Mouse (Mus musculus): ENCODE results near the gene Epb41l3. TPM values are rescaled to one million over a fixed set of nuclear protein-coding genes. Genes with fewer than 3 reads are reported as not detected.

Gene Epb41l3
- 174 and 213 TPM in 2 replicates for polyA plus RNA-seq (2015; fragmentation: Nextera tagmentation; extraction: Ambion mirVana)

DNA sequence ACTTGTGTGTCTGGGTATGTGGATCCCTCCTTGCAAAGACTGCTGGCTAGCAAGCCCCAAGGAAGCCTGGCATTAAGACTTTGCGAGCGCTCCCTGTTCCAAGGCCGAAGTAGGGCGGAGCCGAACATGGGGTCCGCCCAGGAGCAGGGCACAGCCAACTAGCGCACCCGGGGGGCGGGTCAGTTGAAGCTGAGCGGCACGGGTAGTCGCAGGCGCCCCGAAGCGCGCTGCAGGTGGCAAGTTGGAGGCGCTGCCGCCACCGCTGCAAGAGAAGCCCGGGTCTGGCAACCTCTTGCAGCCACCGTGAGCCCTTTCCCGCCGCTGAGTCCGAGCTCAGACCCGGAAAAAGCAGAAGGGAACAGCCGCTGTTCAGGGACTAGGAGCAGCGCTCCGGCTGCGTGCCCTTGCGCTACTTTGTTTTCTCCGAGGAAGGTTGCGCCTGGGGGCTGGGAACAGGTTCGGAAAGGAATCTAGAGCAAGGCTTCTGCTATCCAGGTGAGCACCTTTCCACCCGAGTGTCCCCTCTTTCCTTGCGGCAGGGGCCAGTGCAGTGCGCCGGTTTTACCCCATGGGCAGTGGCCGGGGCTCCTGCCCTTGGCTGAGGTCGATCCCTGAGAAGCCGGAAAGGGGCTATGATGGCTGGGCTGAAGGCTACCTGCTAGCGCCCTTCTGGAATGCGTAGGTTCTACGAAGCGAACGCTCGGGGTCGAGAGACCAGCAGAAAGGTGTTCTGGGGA lies at the start of gene Epb41l3:
Epb41l3 (plus strand) TSS at position 183 of the 737 bp plus-strand sequence.
- peak; percentile 82 for ATAC-seq
- Histone ChIP-seq H3K27ac (ENCODE audit: low read depth, low read length) (peak within 1 kb of the TSS; percentile 91), H3K9me3 (ENCODE audit: control insufficient read depth) (no peaks in the 10 kb centered on the region), H3K4me2 (replicated peaks; ENCODE audit: low read depth) (peak within 1 kb of the TSS; percentile 72), H3K9ac (ENCODE audit: low read depth, low read length) (peak within 1 kb of the TSS; percentile 83), H3K27me3 (replicated peaks; ENCODE audit: control insufficient read depth, insufficient read depth, low read length) (no peaks in the 10 kb centered on the region), H3K4me3 (ENCODE audit: low read depth, low read length) (peak within 1 kb of the TSS; percentile 68), H3K36me3 (ENCODE audit: control insufficient read depth, insufficient read depth) (no peaks in the 10 kb centered on the region), H3K4me1 (replicated peaks; ENCODE audit: control insufficient read depth, insufficient read depth, low read length) (no peaks in the 10 kb centered on the region; the same call in 1 of the 2 replicates)
- WGBS, result under 1% methylated on average over 47 of the region's 47 CpGs
- peak; percentile 44; the same call in 1 of the 2 replicates for TF ChIP-seq CTCF (IDR thresholded peaks at IDR 0.05; ENCODE audit: low read depth)

DNA sequence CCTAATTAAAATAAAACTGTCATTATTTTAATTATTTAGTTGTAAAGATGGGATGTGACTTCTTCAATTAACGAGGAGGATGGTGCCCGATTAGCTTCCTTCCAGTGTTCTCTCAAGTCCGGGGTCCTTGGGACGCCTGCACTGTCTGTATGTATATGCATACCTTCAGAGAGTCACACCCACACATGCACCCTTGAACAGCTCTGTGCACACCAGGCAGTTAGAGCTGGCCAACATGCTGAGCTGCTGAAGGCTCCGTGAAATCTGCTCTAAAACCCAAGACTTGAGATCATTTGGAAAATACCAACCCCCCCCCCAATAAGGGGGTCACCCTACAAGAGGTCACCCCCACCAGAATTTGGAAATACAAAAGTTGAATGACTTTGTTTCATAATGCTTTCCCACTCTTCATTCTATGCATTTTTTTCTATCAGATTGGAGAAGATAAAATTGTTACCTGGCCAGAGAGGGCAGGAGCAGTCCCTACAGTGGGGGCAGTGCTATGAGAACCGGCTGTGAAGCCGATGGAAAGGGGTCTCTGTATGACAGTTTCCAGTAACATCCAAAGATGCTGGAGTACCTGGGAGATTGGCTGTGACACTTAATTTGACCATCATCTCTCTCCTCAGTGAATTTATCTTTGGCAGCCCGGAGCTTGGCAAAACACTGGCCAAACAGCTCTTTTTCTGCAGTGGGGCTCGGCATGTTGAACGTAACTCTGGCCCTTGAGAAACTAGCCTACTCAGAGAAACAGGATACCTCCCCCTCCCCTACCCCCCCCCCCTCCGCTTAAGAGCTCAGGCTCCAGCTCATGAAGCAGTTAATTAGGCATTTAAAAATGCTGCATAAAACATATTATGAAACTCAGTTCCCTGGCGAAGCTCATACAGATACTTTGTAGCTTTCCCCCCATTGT lies 36.5 kb upstream of the Epb41l3 start:
- Histone ChIP-seq H3K27me3 (replicated peaks; ENCODE audit: control insufficient read depth, insufficient read depth, low read length) (no peaks in the 10 kb centered on the region), H3K4me3 (ENCODE audit: low read depth, low read length) (no peak overlapping the region), H3K9me3 (ENCODE audit: control insufficient read depth) (no peaks in the 10 kb centered on the region), H3K4me2 (replicated peaks; ENCODE audit: low read depth) (no peak overlapping the region), H3K4me1 (replicated peaks; ENCODE audit: control insufficient read depth, insufficient read depth, low read length) (no peaks in the 10 kb centered on the region), H3K9ac (ENCODE audit: low read depth, low read length) (no peak overlapping the region), H3K27ac (ENCODE audit: low read depth, low read length) (no peak overlapping the region), H3K36me3 (ENCODE audit: control insufficient read depth, insufficient read depth) (no peaks in the 10 kb centered on the region)
- ATAC-seq, result no peak
- 73% methylated on average over 12 of the region's 12 CpGs for WGBS
- no peak for TF ChIP-seq CTCF (IDR thresholded peaks at IDR 0.05; ENCODE audit: low read depth)

DNA sequence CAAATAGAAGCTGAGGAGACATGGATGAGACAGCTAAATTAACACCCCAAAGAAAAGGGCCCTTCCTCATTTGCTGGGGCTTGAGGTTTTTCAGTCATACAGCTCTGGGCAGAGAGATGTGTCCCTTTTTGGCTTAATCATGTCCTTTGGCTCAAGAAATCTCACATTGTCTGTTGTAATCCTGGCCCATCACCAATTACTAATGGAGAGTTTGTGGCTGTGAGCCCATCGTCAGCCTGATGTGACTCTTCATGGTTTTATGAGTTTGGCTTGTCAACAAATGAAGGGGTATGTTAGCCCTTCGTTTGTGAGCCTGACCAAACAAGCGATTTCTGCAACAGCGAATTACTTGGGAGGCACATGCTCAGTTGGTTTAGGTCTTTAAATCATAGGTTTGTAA lies 34.0 kb upstream of the Epb41l3 start:
- Histone ChIP-seq H3K9ac (ENCODE audit: low read depth, low read length) (no peak overlapping the region), H3K4me3 (ENCODE audit: low read depth, low read length) (no peak overlapping the region), H3K27me3 (replicated peaks; ENCODE audit: control insufficient read depth, insufficient read depth, low read length) (no peaks in the 10 kb centered on the region), H3K4me1 (replicated peaks; ENCODE audit: control insufficient read depth, insufficient read depth, low read length) (no peaks in the 10 kb centered on the region), H3K4me2 (replicated peaks; ENCODE audit: low read depth) (no peak overlapping the region), H3K27ac (ENCODE audit: low read depth, low read length) (no peak overlapping the region), H3K36me3 (ENCODE audit: control insufficient read depth, insufficient read depth) (no peaks in the 10 kb centered on the region), H3K9me3 (ENCODE audit: control insufficient read depth) (0 out of 2 replicates have a peak, but pooled peaks cover 4% of the 10 kb centered on the region)
- no peak for TF ChIP-seq CTCF (IDR thresholded peaks at IDR 0.05; ENCODE audit: low read depth)
- 32% methylated on average over 4 of the region's 4 CpGs for WGBS
- no peak for ATAC-seq

DNA sequence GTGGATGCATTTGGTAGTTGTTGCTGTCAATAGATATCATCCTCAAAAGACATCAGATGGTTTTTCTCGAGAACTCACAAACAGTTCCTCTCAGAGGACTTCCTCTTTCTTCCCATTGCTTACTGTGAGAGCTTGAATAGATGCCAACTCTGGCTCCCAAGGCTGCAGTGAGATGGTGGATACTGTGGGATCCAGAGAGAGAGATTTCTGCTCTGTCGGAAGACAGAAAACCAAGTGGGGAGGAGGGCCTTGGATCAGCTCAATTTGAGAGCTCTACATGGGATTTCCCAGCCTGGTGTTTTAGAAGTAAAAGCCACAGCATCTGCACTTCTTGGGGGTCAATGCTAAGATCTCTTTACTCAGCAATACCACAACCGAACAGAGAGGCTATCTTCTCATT lies 26.7 kb upstream of the Epb41l3 start:
- H3K4me2 ChIP-seq (replicated peaks; ENCODE audit: low read depth), result no peak overlapping the region
- no peak overlapping the region for H3K9ac ChIP-seq (ENCODE audit: low read depth, low read length)
- H3K9me3 ChIP-seq (ENCODE audit: control insufficient read depth), result 0 out of 2 replicates have a peak, but pooled peaks cover 4% of the 10 kb centered on the region
- no peaks in the 10 kb centered on the region for H3K4me1 ChIP-seq (replicated peaks; ENCODE audit: control insufficient read depth, insufficient read depth, low read length)
- no peaks in the 10 kb centered on the region for H3K36me3 ChIP-seq (ENCODE audit: control insufficient read depth, insufficient read depth)
- H3K27me3 ChIP-seq (replicated peaks; ENCODE audit: control insufficient read depth, insufficient read depth, low read length), result no peaks in the 10 kb centered on the region
- H3K27ac ChIP-seq (ENCODE audit: low read depth, low read length), result no peak overlapping the region
- ATAC-seq, result no peak
- no peak overlapping the region for H3K4me3 ChIP-seq (ENCODE audit: low read depth, low read length)
- TF ChIP-seq CTCF (IDR thresholded peaks at IDR 0.05; ENCODE audit: low read depth), result no peak
- 69% methylated on average over 3 of the region's 3 CpGs for whole genome bisulfite sequencing

DNA sequence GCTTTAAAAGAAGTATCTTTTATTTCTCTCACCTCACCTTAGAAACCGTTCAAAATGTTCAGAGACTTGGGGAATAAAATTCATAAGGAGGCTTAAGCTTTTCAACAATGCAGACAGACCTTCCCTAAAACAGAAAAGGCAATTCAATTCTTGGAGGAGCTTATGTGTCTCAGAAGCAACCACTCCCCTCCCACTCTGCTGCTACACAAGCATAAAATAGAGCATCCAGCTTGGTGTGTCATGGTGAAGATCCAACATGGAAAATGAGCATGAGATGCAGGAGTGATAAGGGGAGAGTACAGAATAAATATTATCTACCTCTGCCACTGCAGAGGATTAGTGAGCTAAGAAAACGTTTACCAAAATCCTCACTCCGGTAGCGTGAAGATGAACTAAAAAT lies 21.5 kb upstream of the Epb41l3 start:
- no peaks in the 10 kb centered on the region for H3K27me3 ChIP-seq (replicated peaks; ENCODE audit: control insufficient read depth, insufficient read depth, low read length)
- H3K4me2 ChIP-seq (replicated peaks; ENCODE audit: low read depth), result no peak overlapping the region
- no peaks in the 10 kb centered on the region for H3K36me3 ChIP-seq (ENCODE audit: control insufficient read depth, insufficient read depth)
- ATAC-seq, result no peak
- TF ChIP-seq CTCF (IDR thresholded peaks at IDR 0.05; ENCODE audit: low read depth), result no peak
- no peaks in the 10 kb centered on the region for H3K9me3 ChIP-seq (ENCODE audit: control insufficient read depth)
- H3K4me1 ChIP-seq (replicated peaks; ENCODE audit: control insufficient read depth, insufficient read depth, low read length), result no peaks in the 10 kb centered on the region
- H3K4me3 ChIP-seq (ENCODE audit: low read depth, low read length), result no peak overlapping the region
- 60% methylated on average over 4 of the region's 4 CpGs for WGBS
- H3K9ac ChIP-seq (ENCODE audit: low read depth, low read length), result no peak overlapping the region
- H3K27ac ChIP-seq (ENCODE audit: low read depth, low read length), result no peak overlapping the region

DNA sequence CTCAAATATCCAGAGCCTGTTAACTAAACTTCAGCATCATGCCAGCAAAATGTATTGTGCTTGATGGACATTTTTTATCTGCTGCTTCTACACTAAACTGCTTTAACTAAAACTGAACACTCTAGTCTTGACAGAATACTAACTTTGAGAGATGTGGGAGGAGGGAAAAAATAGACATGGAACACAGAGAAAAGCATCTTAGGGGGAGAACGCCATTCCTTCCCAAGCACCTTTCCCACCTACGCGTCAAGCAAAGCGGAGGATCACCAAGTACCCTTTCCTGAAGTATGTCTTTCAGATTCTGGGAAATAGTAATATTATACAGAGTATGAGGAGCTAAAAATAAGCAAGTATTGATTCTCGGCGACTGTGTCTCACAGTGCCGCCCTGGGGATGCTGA lies 15.7 kb upstream of the Epb41l3 start:
- no peak for ATAC-seq
- no peaks in the 10 kb centered on the region for H3K36me3 ChIP-seq (ENCODE audit: control insufficient read depth, insufficient read depth)
- H3K4me1 ChIP-seq (replicated peaks; ENCODE audit: control insufficient read depth, insufficient read depth, low read length), result peaks cover 6% of the 10 kb centered on the region; the same call in 1 of the 2 replicates
- no peak overlapping the region for H3K9ac ChIP-seq (ENCODE audit: low read depth, low read length)
- H3K27me3 ChIP-seq (replicated peaks; ENCODE audit: control insufficient read depth, insufficient read depth, low read length), result no peaks in the 10 kb centered on the region
- no peaks in the 10 kb centered on the region for H3K9me3 ChIP-seq (ENCODE audit: control insufficient read depth)
- 93% methylated on average over 7 of the region's 7 CpGs for WGBS
- H3K4me2 ChIP-seq (replicated peaks; ENCODE audit: low read depth), result no peak overlapping the region
- TF ChIP-seq CTCF (IDR thresholded peaks at IDR 0.05; ENCODE audit: low read depth), result no peak
- H3K27ac ChIP-seq (ENCODE audit: low read depth, low read length), result no peak overlapping the region
- no peak overlapping the region for H3K4me3 ChIP-seq (ENCODE audit: low read depth, low read length)
